Mouse (Mus musculus) neutrophil, adult 65 days (primary cell): ENCODE measurements around the gene Olfr412. TPM values are rescaled to one million over a fixed set of nuclear protein-coding genes. Genes with fewer than 3 reads are reported as not detected.

Experiments
- total RNA-seq: library from RNA; stranded (reverse); gene quantifications from 2 replicates; pipeline ENCODE4 v1.2.4, GENCODE M21; 2023

The Olfr412 gene
- total RNA-seq: not detected in 2 replicates

GRCm38 (mm10) chr11:74361769-74362168 is at the start of gene Olfr412:
Olfr412 (plus strand) TSS chr11:74362069.

GRCm38 (mm10) chr11:74337931-74338330 is 23.9 kb upstream of the Olfr412 start, which contains the start of gene Olfr410:
Olfr410 (minus strand) TSS chr11:74338031.

GRCm38 (mm10) chr11:74352550-74352949 is 9.3 kb upstream of the Olfr412 start, which contains the start of gene Olfr411:
Olfr411 (minus strand) TSS chr11:74352650.

Other genes with a start within 250 kb of the Olfr412 start
- gene Olfr401, start 248.4 kb upstream of the Olfr412 start, total RNA-seq: not detected in 2 replicates
- gene Olfr402, start 208.5 kb upstream of the Olfr412 start, total RNA-seq: not detected in 2 replicates
- gene Olfr403, start 175.8 kb upstream of the Olfr412 start, total RNA-seq: not detected in 2 replicates
- not detected in 2 replicates for gene Olfr43, start 150.7 kb upstream of the Olfr412 start, total RNA-seq
- gene Olfr406, start 102.3 kb upstream of the Olfr412 start, total RNA-seq: not detected in 2 replicates
- not detected in 2 replicates for gene Olfr59, start 78.3 kb upstream of the Olfr412 start, total RNA-seq
- not detected in 2 replicates for gene Olfr410, start 24.0 kb upstream of the Olfr412 start, total RNA-seq
- not detected in 2 replicates for gene Olfr411, start 9.4 kb upstream of the Olfr412 start, total RNA-seq
- gene Rap1gap2, start 248.8 kb downstream of the Olfr412 start, total RNA-seq: 122 and 141 TPM in 2 replicates